Mouse (Mus musculus): ENCODE measurements around the gene Gm20425. TPM values are rescaled to one million over a fixed set of nuclear protein-coding genes. Genes with fewer than 3 reads are reported as not detected.
"Not testable (repeated sequence)": the region's sequence is repeated elsewhere in the genome, so short reads cannot be mapped to it uniquely, and the experiment has no call there.

Gm20425 gene
- polyA plus RNA-seq, 1 experiment from 2014 or later, result not detected

- Histone ChIP-seq H3K27me3 (replicated peaks; ENCODE audit: control insufficient read depth, insufficient read depth, low read length) (no peaks in the 10 kb centered on the region), H3K4me2 (ENCODE audit: low read length) (no peak overlapping the region), H3K4me1 (ENCODE audit: control insufficient read depth, insufficient read depth, low read depth, low read length) (peaks cover 10% of the 10 kb centered on the region), H3K9ac (ENCODE audit: low read depth, low read length) (no peak overlapping the region), H3K9me3 (ENCODE audit: control insufficient read depth, low read length) (no peaks in the 10 kb centered on the region), H3K36me3 (ENCODE audit: control insufficient read depth, insufficient read depth, low read length) (peaks cover 10% of the 10 kb centered on the region; the same call in 1 of the 2 replicates), H3K27ac (ENCODE audit: low read depth, low read length) (no peak overlapping the region), H3K4me3 (ENCODE audit: low read length) (no peak overlapping the region)
- 95% methylated on average over 7 of the region's 7 CpGs for WGBS
- ATAC-seq, result no peak
Measured at GRCm38 (mm10) chr9:103175692-103176091, 54.4 kb downstream of the Gm20425 start.

GRCm38 (mm10) chr9:103174771-103175519 is 55.2 kb downstream of the Gm20425 start:
- Histone ChIP-seq H3K4me2 (ENCODE audit: low read length) (no peak overlapping the region), H3K9me3 (ENCODE audit: control insufficient read depth, low read length) (no peaks in the 10 kb centered on the region), H3K36me3 (ENCODE audit: control insufficient read depth, insufficient read depth, low read length) (peaks cover 10% of the 10 kb centered on the region; the same call in 1 of the 2 replicates), H3K9ac (ENCODE audit: low read depth, low read length) (no peak overlapping the region), H3K27ac (ENCODE audit: low read depth, low read length) (no peak overlapping the region), H3K27me3 (replicated peaks; ENCODE audit: control insufficient read depth, insufficient read depth, low read length) (no peaks in the 10 kb centered on the region), H3K4me3 (ENCODE audit: low read length) (no peak overlapping the region), H3K4me1 (ENCODE audit: control insufficient read depth, insufficient read depth, low read depth, low read length) (peaks cover 3% of the 10 kb centered on the region)
- 64% methylated on average over 6 of the region's 6 CpGs for WGBS
- ATAC-seq, result peak; percentile 51; the same call in 1 of the 2 replicates

- no peaks in the 10 kb centered on the region for H3K9me3 ChIP-seq (ENCODE audit: control insufficient read depth, low read length)
- no peak overlapping the region for H3K4me2 ChIP-seq (ENCODE audit: low read length)
- no peak overlapping the region for H3K27ac ChIP-seq (ENCODE audit: low read depth, low read length)
- 61% methylated on average over 7 of the region's 7 CpGs for WGBS
- no peak for ATAC-seq
- no peak overlapping the region for H3K9ac ChIP-seq (ENCODE audit: low read depth, low read length)
- H3K27me3 ChIP-seq (replicated peaks; ENCODE audit: control insufficient read depth, insufficient read depth, low read length), result no peaks in the 10 kb centered on the region
- no peaks in the 10 kb centered on the region for H3K4me1 ChIP-seq (ENCODE audit: control insufficient read depth, insufficient read depth, low read depth, low read length)
- H3K4me3 ChIP-seq (ENCODE audit: low read length), result no peak overlapping the region
- peaks cover 27% of the 10 kb centered on the region for H3K36me3 ChIP-seq (ENCODE audit: control insufficient read depth, insufficient read depth, low read length)
Measured at GRCm38 (mm10) chr9:103168771-103169170, 61.3 kb downstream of the Gm20425 start.

- ATAC-seq, result peak; percentile 67
- Histone ChIP-seq H3K9me3 (ENCODE audit: control insufficient read depth, low read length) (no peaks in the 10 kb centered on the region), H3K27me3 (replicated peaks; ENCODE audit: control insufficient read depth, insufficient read depth, low read length) (no peaks in the 10 kb centered on the region), H3K36me3 (ENCODE audit: control insufficient read depth, insufficient read depth, low read length) (peaks cover 30% of the 10 kb centered on the region), H3K9ac (ENCODE audit: low read depth, low read length) (no peak overlapping the region), H3K4me1 (ENCODE audit: control insufficient read depth, insufficient read depth, low read depth, low read length) (no peaks in the 10 kb centered on the region), H3K4me2 (ENCODE audit: low read length) (no peak overlapping the region), H3K27ac (ENCODE audit: low read depth, low read length) (no peak overlapping the region), H3K4me3 (ENCODE audit: low read length) (no peak overlapping the region)
- WGBS, result 52% methylated on average over 6 of the region's 6 CpGs
Measured at GRCm38 (mm10) chr9:103168046-103168445, 62.1 kb downstream of the Gm20425 start.

- Histone ChIP-seq H3K4me2 (ENCODE audit: low read length) (no peak overlapping the region), H3K9ac (ENCODE audit: low read depth, low read length) (no peak overlapping the region), H3K9me3 (ENCODE audit: control insufficient read depth, low read length) (no peaks in the 10 kb centered on the region), H3K4me1 (ENCODE audit: control insufficient read depth, insufficient read depth, low read depth, low read length) (no peaks in the 10 kb centered on the region), H3K4me3 (ENCODE audit: low read length) (no peak overlapping the region), H3K36me3 (ENCODE audit: control insufficient read depth, insufficient read depth, low read length) (peaks cover 38% of the 10 kb centered on the region), H3K27me3 (replicated peaks; ENCODE audit: control insufficient read depth, insufficient read depth, low read length) (no peaks in the 10 kb centered on the region), H3K27ac (ENCODE audit: low read depth, low read length) (no peak overlapping the region)
- ATAC-seq, result peak; percentile 18; the same call in 1 of the 2 replicates
- WGBS, result 74% methylated on average over 15 of the region's 15 CpGs
Measured at GRCm38 (mm10) chr9:103163806-103164205, 66.3 kb downstream of the Gm20425 start.

- not testable (repeated sequence) for H3K4me3 ChIP-seq (ENCODE audit: low read length); H3K9ac ChIP-seq (ENCODE audit: low read depth, low read length); H3K9me3 ChIP-seq (ENCODE audit: control insufficient read depth, low read length); H3K27ac ChIP-seq (ENCODE audit: low read depth, low read length); ATAC-seq; H3K4me2 ChIP-seq (ENCODE audit: low read length); H3K36me3 ChIP-seq (ENCODE audit: control insufficient read depth, insufficient read depth, low read length); H3K4me1 ChIP-seq (ENCODE audit: control insufficient read depth, insufficient read depth, low read depth, low read length); H3K27me3 ChIP-seq (replicated peaks; ENCODE audit: control insufficient read depth, insufficient read depth, low read length)
- WGBS, result 80% methylated on average over 7 of the region's 7 CpGs
Measured at GRCm38 (mm10) chr9:103155158-103155557, 74.9 kb downstream of the Gm20425 start.

DNA sequence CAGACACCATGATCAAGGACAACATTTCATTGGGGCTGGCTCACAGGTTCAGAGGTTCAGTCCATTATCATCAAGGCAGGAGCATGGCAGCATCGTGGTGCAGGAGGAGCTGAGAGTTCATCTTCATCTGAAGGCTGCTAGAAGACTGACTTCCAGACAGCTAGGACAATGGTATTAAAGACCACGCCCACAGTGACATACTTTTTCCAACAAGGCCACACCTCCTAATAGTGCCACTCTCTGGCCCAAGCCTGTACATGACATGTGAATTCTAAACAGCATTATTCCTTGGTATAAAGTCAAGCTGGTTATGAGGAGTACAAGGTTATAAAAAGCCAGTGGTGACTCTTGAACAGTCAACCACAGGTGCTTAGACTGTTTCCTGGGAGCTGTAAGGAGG is 75.5 kb downstream of the Gm20425 start:
- WGBS, result 91% methylated on average over 2 of the region's 2 CpGs
- Histone ChIP-seq H3K9ac (ENCODE audit: low read depth, low read length) (no peak overlapping the region), H3K4me1 (ENCODE audit: control insufficient read depth, insufficient read depth, low read depth, low read length) (peaks cover 6% of the 10 kb centered on the region), H3K36me3 (ENCODE audit: control insufficient read depth, insufficient read depth, low read length) (peaks cover 7% of the 10 kb centered on the region; the same call in 1 of the 2 replicates), H3K27ac (ENCODE audit: low read depth, low read length) (no peak overlapping the region), H3K4me3 (ENCODE audit: low read length) (no peak overlapping the region), H3K9me3 (ENCODE audit: control insufficient read depth, low read length) (no peaks in the 10 kb centered on the region), H3K4me2 (ENCODE audit: low read length) (no peak overlapping the region), H3K27me3 (replicated peaks; ENCODE audit: control insufficient read depth, insufficient read depth, low read length) (no peaks in the 10 kb centered on the region)
- ATAC-seq, result no peak

GRCm38 (mm10) chr9:103153286-103153685 is 76.8 kb downstream of the Gm20425 start:
- no peak overlapping the region for H3K4me2 ChIP-seq (ENCODE audit: low read length)
- peak overlapping the region; percentile 51; the same call in 1 of the 2 replicates for H3K27ac ChIP-seq (ENCODE audit: low read depth, low read length)
- H3K4me3 ChIP-seq (ENCODE audit: low read length), result no peak overlapping the region
- no peaks in the 10 kb centered on the region for H3K9me3 ChIP-seq (ENCODE audit: control insufficient read depth, low read length)
- H3K4me1 ChIP-seq (ENCODE audit: control insufficient read depth, insufficient read depth, low read depth, low read length), result peaks cover 8% of the 10 kb centered on the region
- peak; percentile 55; the same call in 1 of the 2 replicates for ATAC-seq
- WGBS, result 49% methylated on average over 5 of the region's 5 CpGs
- H3K36me3 ChIP-seq (ENCODE audit: control insufficient read depth, insufficient read depth, low read length), result 0 out of 2 replicates have a peak, but pooled peaks cover 2% of the 10 kb centered on the region
- no peak overlapping the region for H3K9ac ChIP-seq (ENCODE audit: low read depth, low read length)
- H3K27me3 ChIP-seq (replicated peaks; ENCODE audit: control insufficient read depth, insufficient read depth, low read length), result no peaks in the 10 kb centered on the region

DNA sequence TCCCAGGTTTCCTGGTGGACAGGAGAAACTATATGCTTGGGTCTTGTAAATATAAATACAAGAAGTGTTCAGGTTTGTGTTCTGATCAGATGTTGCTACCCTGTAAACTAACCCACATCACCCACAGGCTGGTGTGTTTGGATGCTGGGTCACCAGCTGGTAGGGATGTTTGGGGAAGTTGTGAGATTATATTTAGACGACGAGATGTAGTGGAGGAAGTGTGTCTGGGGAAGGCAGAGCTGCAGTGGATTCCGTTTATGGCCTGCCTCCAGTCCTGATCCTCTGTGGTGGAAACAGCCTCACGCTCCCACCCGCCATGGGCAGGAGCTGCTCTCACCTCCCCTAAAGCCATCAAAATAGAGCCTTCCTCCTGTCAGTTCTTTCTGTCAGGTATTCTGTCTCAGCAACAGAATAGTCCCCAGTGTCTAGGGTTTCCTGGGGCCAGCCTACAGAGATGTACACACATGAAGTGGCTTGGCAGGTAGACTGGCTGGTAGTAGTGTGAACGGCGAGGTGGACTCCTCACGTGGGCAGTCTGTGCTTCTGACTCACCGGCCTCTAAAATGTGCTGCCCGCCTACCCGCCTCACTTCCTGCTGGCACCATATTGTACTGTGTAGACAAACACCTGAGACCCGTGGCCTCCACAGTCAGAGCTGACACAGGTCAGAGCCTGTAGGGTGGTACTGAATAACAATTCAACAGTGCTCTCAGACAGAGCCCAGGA is 80.9 kb downstream of the Gm20425 start:
- H3K27me3 ChIP-seq (replicated peaks; ENCODE audit: control insufficient read depth, insufficient read depth, low read length), result no peaks in the 10 kb centered on the region
- no peak for ATAC-seq
- no peaks in the 10 kb centered on the region for H3K9me3 ChIP-seq (ENCODE audit: control insufficient read depth, low read length)
- no peak overlapping the region for H3K9ac ChIP-seq (ENCODE audit: low read depth, low read length)
- no peak overlapping the region for H3K4me3 ChIP-seq (ENCODE audit: low read length)
- 0 out of 2 replicates have a peak, but pooled peaks cover 2% of the 10 kb centered on the region for H3K36me3 ChIP-seq (ENCODE audit: control insufficient read depth, insufficient read depth, low read length)
- no peak overlapping the region for H3K27ac ChIP-seq (ENCODE audit: low read depth, low read length)
- H3K4me2 ChIP-seq (ENCODE audit: low read length), result no peak overlapping the region
- peaks cover 44% of the 10 kb centered on the region for H3K4me1 ChIP-seq (ENCODE audit: control insufficient read depth, insufficient read depth, low read depth, low read length)
- 85% methylated on average over 12 of the region's 12 CpGs for WGBS
